ENCODE assay signal across 26 mouse cellular contexts in the genomic region with DNA sequence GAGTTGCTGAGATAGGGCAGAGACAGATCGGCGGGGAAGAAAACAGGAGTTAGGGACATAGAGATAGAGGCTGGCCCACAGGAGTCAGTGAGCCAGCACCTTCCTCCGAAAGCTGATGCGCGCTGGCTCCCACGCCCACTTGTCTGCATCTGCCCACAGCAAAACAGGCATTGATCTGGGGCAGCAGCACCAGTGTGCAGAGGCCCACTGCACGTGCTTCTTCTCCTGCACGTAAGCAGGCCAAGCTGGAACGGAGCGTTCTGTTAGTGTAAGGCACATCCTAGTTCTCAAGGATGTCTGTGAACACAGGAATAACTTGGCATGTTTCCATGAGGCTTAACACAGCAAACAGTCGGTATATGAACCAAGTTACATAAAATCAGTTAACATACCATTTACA. TPM values are rescaled to one million over a fixed set of nuclear protein-coding genes. Genes with fewer than 3 reads are reported as not detected.
DNase-seq lines count a peak whose midpoint lies in the region; ATAC-seq lines count a peak whose summit lies in the region.
"Had no signal": no experiment of that assay in that cellular context is flagged by ENCODE, and none has a peak within 500 bp of the region (broad histone marks: within the 10 kb centered on the region; RNA-seq: fewer than 3 reads in every experiment).

No protein-coding gene starts in this region.

- 0 out of 2 replicates have a peak overlapping the region, but pooled peaks have one; percentile 13 for H3K9ac ChIP-seq in neural tube, embryonic 12.5 days
- H3K9ac ChIP-seq in hindbrain, embryonic 16.5 days (ENCODE audit: low read depth, low read length): no peak overlapping the region
- H3K9ac ChIP-seq: embryonic facial prominence, embryonic 13.5 days; forebrain, postnatal 0 days; liver, embryonic 13.5 days had no signal

- H3K9me3 ChIP-seq in neural tube, embryonic 12.5 days: no peaks in the 10 kb centered on the region
- no peaks in the 10 kb centered on the region for H3K9me3 ChIP-seq in hindbrain, embryonic 16.5 days (ENCODE audit: control insufficient read depth, low read length)
- H3K9me3 ChIP-seq: embryonic facial prominence, embryonic 13.5 days; limb, embryonic 12.5 days; liver, embryonic 13.5 days had no signal

- H3K4me2 ChIP-seq in neural tube, embryonic 12.5 days (replicated peaks): no peak overlapping the region
- no peak overlapping the region for H3K4me2 ChIP-seq in hindbrain, embryonic 16.5 days (ENCODE audit: low read length)
- H3K4me2 ChIP-seq: embryonic facial prominence, embryonic 13.5 days; heart, embryonic 11.5 days; hindbrain, embryonic 14.5 days; limb, embryonic 12.5 days; liver, embryonic 13.5 days had no signal

- H3K27ac ChIP-seq in neural tube, embryonic 12.5 days: no peak overlapping the region
- H3K27ac ChIP-seq in hindbrain, embryonic 16.5 days (ENCODE audit: low read depth, low read length): no peak overlapping the region
- H3K27ac ChIP-seq: embryonic facial prominence, embryonic 13.5 days; hindbrain, embryonic 14.5 days; limb, embryonic 12.5 days; liver, embryonic 13.5 days had no signal

- H3K4me3 ChIP-seq in neural tube, embryonic 12.5 days: no peak overlapping the region
- H3K4me3 ChIP-seq in hindbrain, embryonic 16.5 days (ENCODE audit: low read length): no peak overlapping the region
- H3K4me3 ChIP-seq: embryonic facial prominence, embryonic 13.5 days; limb, embryonic 12.5 days; liver, embryonic 13.5 days; myocyte had no signal

- H3K4me1 ChIP-seq in neural tube, embryonic 12.5 days: no peaks in the 10 kb centered on the region
- peaks cover 2% of the 10 kb centered on the region; the same call in 1 of the 2 replicates for H3K4me1 ChIP-seq in hindbrain, embryonic 16.5 days (ENCODE audit: control insufficient read depth, insufficient read depth, low read depth, low read length)
- H3K4me1 ChIP-seq: embryonic facial prominence, embryonic 13.5 days had no signal

- intact Hi-C loops in left cerebral cortex, postnatal 25 days (cut with DNase I): loop anchor here (1.0 kb wide), 1 partner anchor 37 kb away; no protein-coding TSS in a partner anchor

- H3K27me3 ChIP-seq in neural tube, embryonic 12.5 days (replicated peaks): peaks cover 12% of the 10 kb centered on the region; the same call in 1 of the 2 replicates
- no peaks in the 10 kb centered on the region; the same call in 1 of the 2 replicates for H3K27me3 ChIP-seq in hindbrain, embryonic 16.5 days (replicated peaks; ENCODE audit: control insufficient read depth, insufficient read depth, low read length)

- 81% methylated on average over 11 of the region's 11 CpGs for WGBS in neural tube, embryonic 12.5 days
- 86% methylated on average over 11 of the region's 11 CpGs for WGBS in hindbrain, embryonic 16.5 days

- peak; percentile 30 for DNase-seq in cerebellum, adult 11 months
- no peak for DNase-seq in cerebellum, postnatal 4 days (ENCODE audit: low spot score in 2 of 2)
- peak; percentile 53 to 65 for DNase-seq in frontal cortex, postnatal 36 days (ENCODE audit: low spot score in 2 of 2)
- no peak for DNase-seq in frontal cortex, postnatal 10 days (ENCODE audit: low spot score in 2 of 2)
- no peak for DNase-seq in neural tube, embryonic 10.5 days (ENCODE audit: extremely low spot score, low spot score)
- DNase-seq in left cerebral cortex, postnatal 25 days (ENCODE audit: low spot score in 2 of 2): peak; percentile 61 to 77
- DNase-seq: liver, embryonic 13.5 days; thymus, postnatal 36 days had no signal

- no peaks in the 10 kb centered on the region for H3K36me3 ChIP-seq in neural tube, embryonic 12.5 days
- H3K36me3 ChIP-seq in hindbrain, embryonic 16.5 days (ENCODE audit: control insufficient read depth, insufficient read depth, low read length): no peaks in the 10 kb centered on the region
- H3K36me3 ChIP-seq: embryonic facial prominence, embryonic 13.5 days; limb, embryonic 12.5 days; liver, embryonic 13.5 days had no signal

- no peak for ATAC-seq in neural tube, embryonic 12.5 days (ENCODE audit: low FRiP score, low read depth)
- no peak for ATAC-seq in hindbrain, embryonic 16.5 days
- ATAC-seq: CD4-positive, CD25-positive, alpha-beta regulatory T cell, adult 4 months had no signal

RNA-seq across cellular contexts. Expression of a gene that starts 5.7 kb away (rescaled TPM):
- 0.42 and 0.74 TPM in 2 replicates for polyA plus RNA-seq in neural tube, embryonic 12.5 days (2016; fragmentation: Nextera tagmentation; extraction: Ambion mirVana)
- 1 to 10 TPM; 5.2 to 5.3 TPM for total RNA-seq in left cerebral cortex, postnatal 25 days (2021)
- 0.54 and 0.65 TPM in 2 replicates for polyA plus RNA-seq in hindbrain, embryonic 16.5 days (2015; fragmentation: Nextera tagmentation; extraction: Ambion mirVana)
- total RNA-seq: gastrocnemius, postnatal 36 days; heart, postnatal 14 days had no signal
- polyA plus RNA-seq: CD4-positive, CD25-positive, alpha-beta regulatory T cell, adult 4 months; intestine, postnatal 0 days had no signal

RNA-seq across cellular contexts. Expression of a gene that starts 13.0 kb away (rescaled TPM):
- 7.5 and 7.6 TPM in 2 replicates for polyA plus RNA-seq in neural tube, embryonic 12.5 days (2016; fragmentation: Nextera tagmentation; extraction: Ambion mirVana)
- total RNA-seq in left cerebral cortex, postnatal 25 days (2021): 10 to 100 TPM; 25.1 to 29.2 TPM
- polyA plus RNA-seq in hindbrain, embryonic 16.5 days (2015; fragmentation: Nextera tagmentation; extraction: Ambion mirVana): 13.6 and 18.4 TPM in 2 replicates
- total RNA-seq: adrenal gland, adult 18-20 months; gastrocnemius, postnatal 36 days; heart, postnatal 14 days had no signal

RNA-seq across cellular contexts. Expression of a gene that starts 16.6 kb away (rescaled TPM):
- 173 and 178 TPM in 2 replicates for polyA plus RNA-seq in neural tube, embryonic 12.5 days (2016; fragmentation: Nextera tagmentation; extraction: Ambion mirVana)
- 1 to 10 TPM; 2.8 to 5.5 TPM for total RNA-seq in left cerebral cortex, postnatal 25 days (2021)
- 46.9 and 54.1 TPM in 2 replicates for polyA plus RNA-seq in hindbrain, embryonic 16.5 days (2015; fragmentation: Nextera tagmentation; extraction: Ambion mirVana)

RNA-seq across cellular contexts. Expression of a gene that starts 18.2 kb away (rescaled TPM):
- not detected in 2 replicates for polyA plus RNA-seq in neural tube, embryonic 12.5 days (2016; fragmentation: Nextera tagmentation; extraction: Ambion mirVana)
- not detected for total RNA-seq in left cerebral cortex, postnatal 25 days (2021)
- 0.75 and 1.4 TPM in 2 replicates for polyA plus RNA-seq in hindbrain, embryonic 16.5 days (2015; fragmentation: Nextera tagmentation; extraction: Ambion mirVana)
- total RNA-seq: adrenal gland, adult 18-20 months; common myeloid progenitor, adult 5-6 weeks; forebrain, postnatal 0 days; gastrocnemius, postnatal 36 days; heart, postnatal 14 days; layer of hippocampus, adult 8-10 months; MEL had no signal
- polyA plus RNA-seq: CD4-positive, CD25-positive, alpha-beta regulatory T cell, adult 4 months; embryonic facial prominence, embryonic 13.5 days; heart, embryonic 11.5 days; hindbrain, embryonic 14.5 days; intestine, postnatal 0 days; limb, embryonic 12.5 days; liver, embryonic 13.5 days; lung, embryonic 16.5 days; myocyte had no signal

RNA-seq across cellular contexts. Expression of a gene that starts 19.6 kb away (rescaled TPM):
- polyA plus RNA-seq in neural tube, embryonic 12.5 days (2016; fragmentation: Nextera tagmentation; extraction: Ambion mirVana): not detected in 2 replicates
- under 1 TPM in 1 of 2 experiments, not detected in 1; 0.18 TPM for total RNA-seq in left cerebral cortex, postnatal 25 days (2021)
- polyA plus RNA-seq in hindbrain, embryonic 16.5 days (2015; fragmentation: Nextera tagmentation; extraction: Ambion mirVana): not detected in 2 replicates
- total RNA-seq: adrenal gland, adult 18-20 months; common myeloid progenitor, adult 5-6 weeks; forebrain, postnatal 0 days; gastrocnemius, postnatal 36 days; heart, postnatal 14 days; MEL had no signal
- polyA plus RNA-seq: CD4-positive, CD25-positive, alpha-beta regulatory T cell, adult 4 months; forebrain, postnatal 0 days; heart, embryonic 11.5 days; hindbrain, embryonic 14.5 days; intestine, postnatal 0 days; limb, embryonic 12.5 days; liver, embryonic 13.5 days; lung, embryonic 16.5 days; midbrain, embryonic 14.5 days had no signal

Comparison
In these comparisons a context has a peak if more than half of its experiments do, and no peak if none do; other contexts are left out.
1. DNase-seq: peak in cerebellum, adult 11 months (single experiment), frontal cortex, postnatal 36 days (2 of 2) and left cerebral cortex, postnatal 25 days (2 of 2); none in cerebellum, postnatal 4 days (0 of 2), frontal cortex, postnatal 10 days (0 of 2) and neural tube, embryonic 10.5 days (single experiment).